Comparison of ENCODE assay signal across 8 mouse cellular contexts in genomic region chr9:78447973-78448873, GRCm38 (mm10). TPM values are rescaled to one million over a fixed set of nuclear protein-coding genes. Genes with fewer than 3 reads are reported as not detected.
DNase-seq lines count a peak whose midpoint lies in the region; ATAC-seq and TF ChIP-seq lines count a peak whose summit lies in the region.

Gene Mto1, plus strand, starts transcription at chr9:78448208.
Gene Gm17324, minus strand, starts transcription at chr9:78448786.

- peak within 1 kb of the TSS; percentile 64 for H3K4me2 ChIP-seq in forebrain, embryonic 14.5 days (ENCODE audit: low read length)

- no peaks in the 10 kb centered on the region for H3K4me1 ChIP-seq in ES-Bruce4 (ENCODE audit: control insufficient read depth, insufficient read depth, low read length)
- peaks cover 8% of the 10 kb centered on the region for H3K4me1 ChIP-seq in forebrain, embryonic 14.5 days (ENCODE audit: control insufficient read depth, insufficient read depth, low read length)
- peaks cover 6% of the 10 kb centered on the region for H3K4me1 ChIP-seq in lung, adult 2 months (ENCODE audit: control insufficient read depth, insufficient read depth, low read length)

- TF ChIP-seq CTCF in ES-Bruce4 (IDR thresholded peaks at IDR 0.05; ENCODE audit: low read depth, low read length) = no peak
- no peak for TF ChIP-seq CTCF in lung, adult 2 months (IDR thresholded peaks at IDR 0.05; ENCODE audit: insufficient read depth, low read length)

- intact Hi-C loops in heart, postnatal 25 days (cut with DNase I) = loop anchor here (2.0 kb wide), 1 partner anchor 29 kb away; no protein-coding TSS in a partner anchor

- TF ChIP-seq POLR2A in ES-Bruce4 (IDR thresholded peaks at IDR 0.05; ENCODE audit: insufficient read depth, low read length) = peak; percentile 16
- TF ChIP-seq POLR2A in lung, adult 2 months (IDR thresholded peaks at IDR 0.05; ENCODE audit: borderline replicate concordance, extremely low read depth, low read depth, low read length) = peak; percentile 92; the same call in 1 of the 2 replicates

- H3K9ac ChIP-seq in ES-Bruce4 (ENCODE audit: low read depth, poor library complexity, severe bottlenecking) = peak within 1 kb of the TSS; percentile 86
- H3K9ac ChIP-seq in forebrain, embryonic 14.5 days (ENCODE audit: low read length) = peak within 1 kb of the TSS; percentile 92

- H3K9me3 ChIP-seq in ES-Bruce4 (replicated peaks; ENCODE audit: control insufficient read depth, insufficient read depth, low read length, poor library complexity, severe bottlenecking) = no peaks in the 10 kb centered on the region
- no peaks in the 10 kb centered on the region for H3K9me3 ChIP-seq in forebrain, embryonic 14.5 days (replicated peaks; ENCODE audit: control insufficient read depth, low read length)

- peaks cover 18% of the 10 kb centered on the region for H3K36me3 ChIP-seq in ES-Bruce4 (ENCODE audit: control insufficient read depth, insufficient read depth, low read length, poor library complexity, severe bottlenecking)
- peaks cover 18% of the 10 kb centered on the region for H3K36me3 ChIP-seq in forebrain, embryonic 14.5 days (ENCODE audit: control insufficient read depth, insufficient read depth, low read length)

- ATAC-seq in cerebellum, adult (ENCODE audit: insufficient number of reproducible peaks, low FRiP score, low TSS enrichment) = peak; percentile 93
- peak; percentile 98 for ATAC-seq in forebrain, embryonic 14.5 days
- ATAC-seq in neutrophil, adult 5-6 weeks (ENCODE audit: extremely low read depth, insufficient number of reproducible peaks, low FRiP score, poor library complexity, severe bottlenecking) = peak; percentile 77

- H3K4me3 ChIP-seq in ES-Bruce4 (ENCODE audit: low read depth, low read length) = peak within 1 kb of the TSS; percentile 85
- H3K4me3 ChIP-seq in forebrain, embryonic 14.5 days (ENCODE audit: low read depth, low read length) = peak within 1 kb of the TSS; percentile 91
- peak within 1 kb of the TSS; percentile 87 for H3K4me3 ChIP-seq in lung, adult 2 months (replicated peaks; ENCODE audit: extremely low read depth, low read depth, low read length)

- WGBS in forebrain, embryonic 14.5 days = under 1% methylated on average over 87 of the region's 96 CpGs
- WGBS in lung, adult 2 months = under 1% methylated on average over 96 of the region's 96 CpGs

- H3K27me3 ChIP-seq in ES-Bruce4 (ENCODE audit: control insufficient read depth, insufficient read depth, low read length, poor library complexity, severe bottlenecking) = peaks cover 11% of the 10 kb centered on the region
- peaks cover 23% of the 10 kb centered on the region for H3K27me3 ChIP-seq in forebrain, embryonic 14.5 days (replicated peaks; ENCODE audit: control insufficient read depth, insufficient read depth, low read length)

- TF ChIP-seq EP300 in ES-Bruce4 (IDR thresholded peaks at IDR 0.05; ENCODE audit: insufficient read depth, low read depth, low read length) = no peak

- DNase-seq in forebrain, embryonic 14.5 days (ENCODE audit: low spot score) = peak; percentile 95
- DNase-seq in heart, postnatal 25 days (ENCODE audit: low spot score) = peak; percentile 77
- DNase-seq in layer of hippocampus, adult 18-20 months (ENCODE audit: low spot score in 2 of 2) = peak; percentile 86 to 91
- peak; percentile 87 for DNase-seq in lung, adult 2 months
- peak; percentile 75 to 81 for DNase-seq in thymus, adult 18-20 months

- no peak within 1 kb of the TSS for H3K27ac ChIP-seq in ES-Bruce4 (ENCODE audit: insufficient read depth, low read length)
- H3K27ac ChIP-seq in forebrain, embryonic 14.5 days (ENCODE audit: low read depth, low read length) = peak within 1 kb of the TSS; percentile 90

RNA-seq across cellular contexts. Expression of gene Mto1, which starts in this region (rescaled TPM):
- 23.1 and 26.2 TPM in 2 replicates for polyA plus RNA-seq in ES-Bruce4 (2011; ENCODE audit: insufficient read depth, insufficient read length, low read depth, missing spikeins)
- polyA plus RNA-seq in forebrain, embryonic 14.5 days (2014; fragmentation: Nextera tagmentation; extraction: Ambion mirVana) = 23.0 and 25.5 TPM in 2 replicates
- total RNA-seq in heart, postnatal 25 days (2021) = 10 to 100 TPM; 24.5 to 25.5 TPM
- 10 to 100 TPM; 22.4 to 23.2 TPM for total RNA-seq in layer of hippocampus, adult 18-20 months (2021)
- polyA plus RNA-seq in lung, adult 2 months (2012; rRNA removed) = 9.9 and 10.3 TPM in 2 replicates
- total RNA-seq in neutrophil, adult 5-6 weeks (2017) = 34.0 and 34.7 TPM in 2 replicates

RNA-seq across cellular contexts. Expression of gene Gm17324, which starts in this region (rescaled TPM):
- not detected in 2 replicates for polyA plus RNA-seq in ES-Bruce4 (2011; ENCODE audit: insufficient read depth, insufficient read length, low read depth, missing spikeins)
- 0.52 and 0.56 TPM in 2 replicates for polyA plus RNA-seq in forebrain, embryonic 14.5 days (2014; fragmentation: Nextera tagmentation; extraction: Ambion mirVana)
- total RNA-seq in heart, postnatal 25 days (2021) = not detected
- under 1 TPM; 0.82 to 0.86 TPM for total RNA-seq in layer of hippocampus, adult 18-20 months (2021)
- polyA plus RNA-seq in lung, adult 2 months (2012; rRNA removed) = 0.17 TPM in 1 of 2 replicates, not detected in the other
- not detected in 2 replicates for total RNA-seq in neutrophil, adult 5-6 weeks (2017)
